Mouse (Mus musculus) urinary bladder, adult 18-20 months (tissue): Measurements from ENCODE around the gene Heyl.
"Not testable (repeated sequence)": the region's sequence is repeated elsewhere in the genome, so short reads cannot be mapped to it uniquely, and the experiment has no call there.

ENCODE experiments used
- DNase-seq, 2 experiments: peaks; one replicate each; pipeline ENCODE4 v3.0.0; 2022; ENCODE audit warnings: low spot score in 2 of 2, mixed read lengths in 2 of 2

Gene Heyl

DNA sequence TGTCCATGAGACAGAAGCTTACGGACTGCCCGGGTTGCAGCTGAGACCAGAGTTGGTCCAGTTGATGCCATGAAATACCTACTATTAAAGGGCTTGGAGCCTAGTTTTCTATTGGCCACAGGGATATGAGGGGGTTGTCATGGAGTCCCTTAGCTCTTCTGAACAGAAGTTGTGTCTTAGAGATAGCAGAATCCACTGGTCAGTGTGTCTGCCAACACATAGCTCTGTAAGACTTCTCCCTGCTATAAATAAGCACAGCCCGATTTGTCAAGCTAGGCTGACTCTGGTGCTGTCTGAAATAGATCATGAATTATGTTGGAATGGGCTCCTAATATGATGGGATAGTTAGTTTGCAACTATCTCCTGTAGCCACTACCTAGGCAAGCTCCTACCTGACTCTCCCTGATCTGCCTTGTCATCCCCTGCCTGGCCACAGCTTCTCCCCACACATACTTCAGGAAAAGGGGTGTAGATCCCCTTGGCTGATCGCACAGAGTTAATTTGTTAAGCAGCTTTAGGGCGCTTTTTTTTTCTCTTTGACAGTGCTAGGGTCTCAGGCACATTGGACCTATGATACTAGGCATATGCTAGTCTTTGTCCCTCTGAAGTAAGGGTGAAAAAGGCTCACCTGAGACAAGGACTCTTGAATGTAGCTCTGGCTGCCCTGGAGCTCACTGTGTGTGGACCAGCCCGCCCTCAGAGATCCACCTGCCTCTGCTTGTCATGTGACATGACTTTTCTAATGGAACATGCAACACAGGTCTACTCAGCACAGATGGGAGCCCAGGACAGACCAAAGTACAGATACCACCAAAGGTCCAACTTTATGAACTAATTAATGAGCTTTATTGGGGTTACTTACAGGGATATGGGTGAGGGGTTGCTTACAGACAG lies 51.6 kb downstream of the Heyl start:
- DNase-seq = no peak

- no peak for DNase-seq
These were observed 53.4 kb downstream of the Heyl start for GRCm38 (mm10) chr4:123286790-123287189.

GRCm38 (mm10) chr4:123289038-123289437 lies 55.7 kb downstream of the Heyl start:
- DNase-seq = no peak

DNA sequence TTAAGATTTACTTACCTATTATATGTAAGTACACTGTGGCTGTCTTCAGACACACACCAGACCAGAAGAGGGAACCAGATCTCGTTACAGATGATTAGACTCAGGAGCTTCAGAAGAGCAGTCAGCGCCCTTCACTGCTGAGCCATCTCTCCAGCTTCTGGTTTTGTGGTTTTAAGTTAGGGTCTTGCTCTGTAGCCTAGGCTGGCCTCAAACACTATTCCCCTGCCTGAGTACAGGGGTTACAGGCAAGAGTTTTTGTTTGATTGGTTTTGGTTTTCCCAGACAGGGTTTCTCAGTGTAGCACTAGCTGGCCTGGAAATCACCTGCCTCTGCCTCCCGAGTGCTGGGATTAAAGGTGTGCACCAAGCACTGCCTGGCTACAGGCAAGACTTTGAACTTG lies 59.0 kb downstream of the Heyl start:
- DNase-seq = no peak

- no peak for DNase-seq
These were observed 59.6 kb downstream of the Heyl start for GRCm38 (mm10) chr4:123292989-123293388.

GRCm38 (mm10) chr4:123293661-123294443 lies 60.5 kb downstream of the Heyl start:
- no peak for DNase-seq

DNA sequence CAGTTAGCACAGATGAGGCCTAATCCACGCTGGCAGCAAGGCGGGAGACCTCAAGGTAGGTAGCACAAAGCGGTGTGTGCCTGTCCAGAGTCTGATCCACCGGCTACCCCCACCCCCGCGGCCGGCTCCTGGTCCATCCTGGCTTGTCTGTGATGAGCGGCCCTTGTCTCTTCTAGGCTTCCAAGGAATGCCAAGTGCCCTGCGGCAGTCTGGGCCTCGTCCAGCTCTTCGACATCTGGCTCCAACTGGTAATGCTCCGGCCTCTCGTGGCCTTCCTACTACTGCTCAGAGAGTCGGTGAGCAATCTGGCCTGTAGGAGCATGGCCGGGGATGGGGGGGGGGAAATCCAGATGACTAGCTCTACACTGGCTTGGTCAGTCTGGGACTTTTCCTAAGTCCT lies 61.7 kb downstream of the Heyl start:
- DNase-seq = not testable (repeated sequence)

DNA sequence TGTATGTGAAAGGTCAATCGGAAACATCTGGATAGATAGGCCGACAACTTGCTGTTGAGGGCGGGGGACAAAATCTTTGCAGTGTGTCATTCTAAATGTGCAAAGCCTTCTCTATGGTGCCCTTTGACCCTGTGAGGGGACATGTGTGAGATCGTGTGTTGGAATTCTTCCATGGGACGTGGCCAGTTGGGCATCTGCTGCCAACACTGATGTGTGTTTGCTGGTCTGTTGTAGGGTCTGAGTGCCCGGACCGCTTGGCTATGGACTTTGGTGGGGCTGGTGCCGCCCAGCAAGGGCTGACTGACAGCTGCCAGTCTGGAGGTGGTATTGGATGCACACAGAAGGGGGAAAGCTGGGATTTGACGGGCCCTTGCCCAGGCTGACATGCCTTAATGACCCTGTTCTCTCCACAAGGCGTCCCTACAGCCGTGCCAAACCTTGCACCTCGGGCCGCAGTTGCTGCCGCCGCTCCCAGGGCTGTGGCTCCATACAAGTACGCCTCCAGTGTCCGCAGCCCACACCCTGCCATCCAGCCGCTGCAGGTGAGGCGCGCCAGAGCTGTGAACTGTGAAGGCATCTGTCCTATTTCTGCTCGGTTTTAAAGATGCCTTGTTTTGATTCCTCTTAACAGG lies 62.3 kb downstream of the Heyl start:
- no peak for DNase-seq

- DNase-seq = no peak
These were observed 62.8 kb downstream of the Heyl start for GRCm38 (mm10) chr4:123296148-123296534.

- DNase-seq = no peak
These were observed 64.0 kb downstream of the Heyl start for GRCm38 (mm10) chr4:123297195-123297960.

GRCm38 (mm10) chr4:123298226-123298625 lies 64.9 kb downstream of the Heyl start:
- DNase-seq = no peak

DNA sequence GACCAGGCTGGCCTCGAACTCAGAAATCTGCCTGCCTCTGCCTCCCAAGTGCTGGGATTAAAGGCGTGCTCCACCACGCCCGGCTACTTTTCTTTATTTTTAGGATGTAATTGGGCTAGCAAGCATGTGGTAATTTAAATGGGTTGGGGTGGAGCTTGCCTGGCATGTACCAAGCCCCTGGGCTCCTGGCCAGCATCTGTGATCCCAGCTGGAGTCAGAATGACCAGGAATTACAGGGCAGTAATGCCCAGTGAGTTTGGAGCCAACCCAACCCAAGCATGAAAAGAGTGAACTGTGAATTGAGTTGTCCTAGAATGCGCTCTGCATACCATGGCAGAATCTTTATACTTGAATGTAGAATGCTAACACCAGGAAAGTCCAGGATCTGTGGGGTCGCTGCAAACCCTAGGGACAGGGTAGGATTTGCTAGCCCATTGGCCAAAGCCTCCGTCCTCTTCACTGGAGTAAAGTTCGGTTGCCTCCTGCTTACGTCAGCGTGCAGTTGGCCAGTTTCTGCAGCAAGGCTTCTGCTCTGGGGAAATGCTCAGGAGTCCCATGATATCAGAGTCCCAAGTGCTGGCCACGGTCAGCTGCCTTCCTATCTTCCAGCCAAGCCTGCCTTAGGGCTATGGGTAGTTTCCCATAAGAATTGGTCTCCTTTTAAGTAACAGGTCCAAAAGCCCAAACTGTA lies 65.8 kb downstream of the Heyl start:
- no peak for DNase-seq
